ENCODE assay signal across 16 mouse cellular contexts in the genomic region with DNA sequence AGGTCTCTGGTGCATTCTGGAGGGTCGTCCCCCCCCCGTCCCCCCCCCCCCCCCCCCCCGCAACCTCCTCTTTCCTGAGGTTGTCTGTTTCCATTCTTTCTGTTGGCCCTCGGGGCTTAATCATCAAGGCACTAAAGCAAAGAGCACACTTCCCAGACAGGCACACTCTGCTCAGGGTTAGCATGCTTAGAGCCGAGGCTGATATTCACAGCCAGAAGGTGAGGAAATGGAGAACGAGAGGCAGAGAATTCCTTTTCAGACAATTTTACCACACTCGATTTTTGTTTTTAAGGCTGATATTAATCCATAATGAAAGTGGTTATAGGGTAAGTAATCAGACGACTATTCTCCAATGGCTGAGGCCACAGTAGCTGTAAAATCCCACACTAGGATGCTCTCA.
DNase-seq lines count a peak whose midpoint lies in the region; ATAC-seq lines count a peak whose summit lies in the region.
"Had no signal": no experiment of that assay in that cellular context is flagged by ENCODE, and none has a peak within 500 bp of the region (broad histone marks: within the 10 kb centered on the region; RNA-seq: fewer than 3 reads in every experiment).

No protein-coding gene starts in this region.

- 22% methylated on average over 5 of the region's 8 CpGs for WGBS in heart, embryonic 13.5 days
- WGBS in liver, embryonic 13.5 days (ENCODE audit: insufficient replicate concordance), result 35% methylated on average over 6 of the region's 8 CpGs
- 55% methylated on average over 5 of the region's 8 CpGs for WGBS in liver, embryonic 11.5 days
- WGBS in limb, embryonic 15.5 days, result 45% methylated on average over 7 of the region's 8 CpGs
- WGBS in kidney, embryonic 14.5 days, result 70% methylated on average over 5 of the region's 8 CpGs

- H3K36me3 ChIP-seq in heart, embryonic 13.5 days, result no peaks in the 10 kb centered on the region
- H3K36me3 ChIP-seq in liver, embryonic 13.5 days, result no peaks in the 10 kb centered on the region
- no peaks in the 10 kb centered on the region for H3K36me3 ChIP-seq in liver, embryonic 11.5 days (ENCODE audit: control insufficient read depth, insufficient read depth, low read length)
- no peaks in the 10 kb centered on the region for H3K36me3 ChIP-seq in limb, embryonic 15.5 days
- no peaks in the 10 kb centered on the region for H3K36me3 ChIP-seq in kidney, embryonic 14.5 days (ENCODE audit: control insufficient read depth, insufficient read depth, low read length)
- H3K36me3 ChIP-seq: embryonic facial prominence, embryonic 10.5 days; midbrain, embryonic 13.5 days; neural tube, embryonic 12.5 days had no signal

- no peak overlapping the region for H3K9ac ChIP-seq in heart, embryonic 13.5 days
- H3K9ac ChIP-seq in liver, embryonic 13.5 days, result no peak overlapping the region
- H3K9ac ChIP-seq in liver, embryonic 11.5 days (ENCODE audit: low read depth, low read length), result no peak overlapping the region
- no peak overlapping the region for H3K9ac ChIP-seq in limb, embryonic 15.5 days
- no peak overlapping the region for H3K9ac ChIP-seq in kidney, embryonic 14.5 days (ENCODE audit: low read depth, low read length)
- H3K9ac ChIP-seq: liver, embryonic 14.5 days; midbrain, embryonic 13.5 days; neural tube, embryonic 12.5 days had no signal

- no peaks in the 10 kb centered on the region for H3K27me3 ChIP-seq in heart, embryonic 13.5 days (replicated peaks)
- H3K27me3 ChIP-seq in liver, embryonic 13.5 days, result no peaks in the 10 kb centered on the region
- H3K27me3 ChIP-seq in liver, embryonic 11.5 days (replicated peaks; ENCODE audit: control insufficient read depth, insufficient read depth, low read length), result no peaks in the 10 kb centered on the region
- H3K27me3 ChIP-seq in limb, embryonic 15.5 days, result no peaks in the 10 kb centered on the region
- H3K27me3 ChIP-seq in kidney, embryonic 14.5 days (ENCODE audit: control insufficient read depth, insufficient read depth, low read length), result no peaks in the 10 kb centered on the region
- H3K27me3 ChIP-seq: midbrain, embryonic 13.5 days; neural tube, embryonic 12.5 days had no signal

- H3K27ac ChIP-seq in heart, embryonic 13.5 days (replicated peaks), result peak overlapping the region; percentile 62
- H3K27ac ChIP-seq in liver, embryonic 13.5 days, result no peak overlapping the region
- no peak overlapping the region for H3K27ac ChIP-seq in liver, embryonic 11.5 days (ENCODE audit: low read depth, low read length)
- H3K27ac ChIP-seq in brown adipose tissue, adult 24 weeks (replicated peaks; ENCODE audit: low read depth, low read length), result 0 out of 2 replicates have a peak overlapping the region, but pooled peaks have one; percentile 23
- H3K27ac ChIP-seq in limb, embryonic 15.5 days, result peak overlapping the region; percentile 55
- H3K27ac ChIP-seq in kidney, embryonic 14.5 days (ENCODE audit: low read depth, low read length), result no peak overlapping the region; the same call in 1 of the 2 replicates
- H3K27ac ChIP-seq: embryonic facial prominence, embryonic 10.5 days; kidney, postnatal 0 days; liver, embryonic 14.5 days; midbrain, embryonic 13.5 days; neural tube, embryonic 12.5 days; stomach, postnatal 0 days had no signal

- H3K4me1 ChIP-seq in heart, embryonic 13.5 days, result peaks cover 7% of the 10 kb centered on the region
- no peaks in the 10 kb centered on the region for H3K4me1 ChIP-seq in liver, embryonic 13.5 days (replicated peaks)
- H3K4me1 ChIP-seq in liver, embryonic 11.5 days (replicated peaks; ENCODE audit: control insufficient read depth, insufficient read depth, low read length), result no peaks in the 10 kb centered on the region
- H3K4me1 ChIP-seq in brown adipose tissue, adult 24 weeks (ENCODE audit: control insufficient read depth, insufficient read depth, insufficient read length, low read length), result peaks cover 2% of the 10 kb centered on the region; the same call in 1 of the 2 replicates
- peaks cover 8% of the 10 kb centered on the region; the same call in 1 of the 2 replicates for H3K4me1 ChIP-seq in limb, embryonic 15.5 days
- no peaks in the 10 kb centered on the region for H3K4me1 ChIP-seq in kidney, embryonic 14.5 days (ENCODE audit: control insufficient read depth, insufficient read depth, low read length)
- H3K4me1 ChIP-seq: embryonic facial prominence, embryonic 10.5 days; midbrain, embryonic 13.5 days; neural tube, embryonic 12.5 days had no signal

- H3K9me3 ChIP-seq in heart, embryonic 13.5 days, result no peaks in the 10 kb centered on the region
- H3K9me3 ChIP-seq in liver, embryonic 13.5 days (replicated peaks), result no peaks in the 10 kb centered on the region
- H3K9me3 ChIP-seq in liver, embryonic 11.5 days (ENCODE audit: control insufficient read depth, low read length), result no peaks in the 10 kb centered on the region
- no peaks in the 10 kb centered on the region for H3K9me3 ChIP-seq in limb, embryonic 15.5 days
- no peaks in the 10 kb centered on the region for H3K9me3 ChIP-seq in kidney, embryonic 14.5 days (ENCODE audit: control insufficient read depth, low read length)
- H3K9me3 ChIP-seq: embryonic facial prominence, embryonic 10.5 days; midbrain, embryonic 13.5 days; neural tube, embryonic 12.5 days had no signal

- DNase-seq in heart, adult 9 months (ENCODE audit: low spot score in 2 of 2), result no peak
- no peak for DNase-seq in liver, embryonic 13.5 days
- DNase-seq in liver, embryonic 11.5 days (ENCODE audit: low spot score), result no peak
- DNase-seq: cerebellum, adult 9-10 months; kidney, adult 11 months; layer of hippocampus, postnatal 36 days had no signal

- peak overlapping the region; percentile 63 for H3K4me2 ChIP-seq in heart, embryonic 13.5 days
- 0 out of 2 replicates have a peak overlapping the region, but pooled peaks have one; percentile 10 for H3K4me2 ChIP-seq in liver, embryonic 13.5 days
- H3K4me2 ChIP-seq in liver, embryonic 11.5 days, result no peak overlapping the region
- no peak overlapping the region for H3K4me2 ChIP-seq in limb, embryonic 15.5 days
- no peak overlapping the region for H3K4me2 ChIP-seq in kidney, embryonic 14.5 days (replicated peaks; ENCODE audit: low read depth, low read length)
- H3K4me2 ChIP-seq: midbrain, embryonic 13.5 days; neural tube, embryonic 12.5 days had no signal

- ATAC-seq in heart, embryonic 13.5 days (ENCODE audit: extremely low read depth, insufficient number of reproducible peaks, low FRiP score, low TSS enrichment), result no peak
- no peak for ATAC-seq in liver, embryonic 13.5 days (ENCODE audit: low read depth)
- ATAC-seq in liver, embryonic 11.5 days (replicated peaks; ENCODE audit: low FRiP score), result no peak
- no peak for ATAC-seq in limb, embryonic 15.5 days (ENCODE audit: insufficient number of reproducible peaks, low FRiP score, low TSS enrichment, low read depth)
- ATAC-seq in kidney, embryonic 14.5 days (ENCODE audit: low FRiP score, low TSS enrichment), result no peak
- ATAC-seq: midbrain, embryonic 13.5 days had no signal

- peak overlapping the region; percentile 28 for H3K4me3 ChIP-seq in heart, embryonic 13.5 days
- no peak overlapping the region for H3K4me3 ChIP-seq in liver, embryonic 13.5 days (replicated peaks)
- H3K4me3 ChIP-seq in liver, embryonic 11.5 days (ENCODE audit: low read depth, low read length), result no peak overlapping the region
- peak overlapping the region; percentile 6; the same call in 1 of the 2 replicates for H3K4me3 ChIP-seq in brown adipose tissue, adult 24 weeks (ENCODE audit: insufficient read depth, low read depth, low read length)
- H3K4me3 ChIP-seq in limb, embryonic 15.5 days, result no peak overlapping the region
- no peak overlapping the region for H3K4me3 ChIP-seq in kidney, embryonic 14.5 days (ENCODE audit: low read length)
- H3K4me3 ChIP-seq: embryonic facial prominence, embryonic 10.5 days; midbrain, embryonic 13.5 days; neural tube, embryonic 12.5 days had no signal

Comparison
In these comparisons a context has a peak if more than half of its experiments do, and no peak if none do; other contexts are left out.
1. H3K4me2 ChIP-seq: peak in heart, embryonic 13.5 days (single experiment) and liver, embryonic 13.5 days (single experiment); none in liver, embryonic 11.5 days (single experiment), limb, embryonic 15.5 days (single experiment) and kidney, embryonic 14.5 days (single experiment).
2. H3K27ac ChIP-seq: peak in heart, embryonic 13.5 days (single experiment), brown adipose tissue, adult 24 weeks (single experiment) and limb, embryonic 15.5 days (single experiment); none in liver, embryonic 13.5 days (single experiment), liver, embryonic 11.5 days (single experiment) and kidney, embryonic 14.5 days (single experiment).
3. H3K4me3 ChIP-seq: peak in heart, embryonic 13.5 days (single experiment) and brown adipose tissue, adult 24 weeks (single experiment); none in liver, embryonic 13.5 days (single experiment), liver, embryonic 11.5 days (single experiment), limb, embryonic 15.5 days (single experiment) and kidney, embryonic 14.5 days (single experiment).